Mouse (Mus musculus) midbrain, embryonic 13.5 days (tissue): ENCODE measurements around the gene Hspe1. TPM values are rescaled to one million over a fixed set of nuclear protein-coding genes. Genes with fewer than 3 reads are reported as not detected.
A peak's percentile ranks its signal among the peaks of the same experiment; 100 is the strongest.
"Not testable (repeated sequence)": the region's sequence is repeated elsewhere in the genome, so short reads cannot be mapped to it uniquely, and the experiment has no call there.

Source experiments
- ATAC-seq: fragments of 200-750 bp; cut with Nextera tagmentation; 2 replicates; pipeline ENCODE4 v1.8.0; 2017; ENCODE audit warnings: mild to moderate bottlenecking, moderate TSS enrichment, moderate library complexity
- H3K27ac ChIP-seq: fragments of 300-500 bp; sonication (generic); 2 replicates; pipeline ENCODE4 v1.5.1; 2015; ENCODE audit warnings: inconsistent platforms, mild to moderate bottlenecking, moderate library complexity
- H3K27me3 ChIP-seq: fragments of 300-500 bp; sonication (generic); 2 replicates; pipeline ENCODE4 v1.6.1; 2015; ENCODE audit warnings: mild to moderate bottlenecking, inconsistent platforms
- H3K36me3 ChIP-seq: fragments of 300-500 bp; sonication (generic); 2 replicates; pipeline ENCODE4 v1.6.1; 2015; ENCODE audit warnings: mild to moderate bottlenecking, inconsistent platforms
- H3K4me1 ChIP-seq: fragments of 300-500 bp; sonication (generic); replicated peaks from 2 replicates; pipeline ENCODE4 v1.6.1; 2015; ENCODE audit warnings: inconsistent platforms
- H3K4me2 ChIP-seq: fragments of 300-500 bp; sonication (generic); replicated peaks from 2 replicates; pipeline ENCODE4 v1.6.1; 2015; ENCODE audit warnings: moderate library complexity, mild to moderate bottlenecking, inconsistent platforms
- H3K4me3 ChIP-seq: fragments of 300-500 bp; sonication (generic); replicated peaks from 2 replicates; pipeline ENCODE4 v1.5.1; 2015; ENCODE audit warnings: mild to moderate bottlenecking, inconsistent platforms
- H3K9ac ChIP-seq: fragments of 300-500 bp; sonication (generic); replicated peaks from 2 replicates; pipeline ENCODE4 v1.6.1; 2015; ENCODE audit warnings: mild to moderate bottlenecking, inconsistent platforms
- H3K9me3 ChIP-seq: fragments of 300-500 bp; sonication (generic); 2 replicates; pipeline ENCODE4 v1.6.1; 2016; ENCODE audit warnings: mild to moderate bottlenecking, inconsistent platforms
- WGBS: fragments of 180-500 bp; shearing (Covaris S2); methylation state at CpG from one replicate; pipeline ENCODE4 v1.1.7; 2015; 5-methylcytosine and 5-hydroxymethylcytosine counted together
- polyA plus RNA-seq: library from polyadenylated mRNA; unstranded; fragments of >200 nt; fragmentation: Nextera tagmentation; extraction: Ambion mirVana; gene quantifications from 2 replicates; pipeline ENCODE4 v1.2.1, GENCODE M21; 2015

The Hspe1 gene
- polyA plus RNA-seq, 1 experiment from 2014 or later, result 301 TPM

DNA sequence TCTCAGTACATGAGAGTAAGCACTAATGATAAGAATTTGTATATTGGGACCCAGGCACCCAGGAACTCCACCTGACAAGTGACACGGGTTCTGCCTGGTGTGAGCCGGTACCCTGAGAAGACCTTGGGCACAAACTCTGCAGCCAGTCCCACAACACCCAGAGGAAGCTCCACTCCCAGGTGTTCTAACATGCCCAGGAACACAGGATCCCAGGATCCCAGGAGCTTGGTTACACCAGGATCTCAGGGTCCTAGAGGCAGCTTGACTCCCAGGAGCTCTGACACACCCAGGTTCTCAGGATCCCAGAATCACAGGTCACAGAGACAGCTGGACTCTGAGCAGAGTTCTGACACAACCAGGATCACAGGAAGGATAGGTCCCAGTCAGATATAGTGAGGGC, 36.2 kb downstream of the Hspe1 start:
- H3K4me2 ChIP-seq, result not testable (repeated sequence)
- WGBS, result 96% methylated on average over 2 of the region's 2 CpGs

DNA sequence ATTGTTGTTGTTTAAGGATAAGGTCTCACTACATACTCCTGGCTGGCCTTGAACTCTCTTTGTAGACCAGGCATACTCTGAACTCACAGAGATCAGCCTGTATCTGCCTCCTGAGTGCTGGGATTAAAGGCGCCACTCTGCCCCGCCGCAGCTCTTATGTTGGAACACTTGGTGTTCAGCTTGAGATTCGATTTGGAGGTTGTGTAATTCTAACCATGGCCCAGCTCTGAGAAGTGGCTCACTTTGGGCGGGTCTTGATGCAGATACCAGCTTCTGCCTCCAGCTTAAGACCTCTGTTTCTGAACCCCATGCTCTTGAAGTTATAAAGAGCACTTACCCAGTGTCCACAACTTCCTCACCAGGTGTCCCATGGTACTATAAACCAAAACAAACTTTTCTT, 41.8 kb downstream of the Hspe1 start:
- Histone ChIP-seq H3K27ac (no peak overlapping the region; the same call in 1 of the 2 replicates), H3K9me3 (no peaks in the 10 kb centered on the region), H3K9ac (no peak overlapping the region), H3K4me3 (no peak overlapping the region), H3K27me3 (no peaks in the 10 kb centered on the region), H3K4me1 (peaks cover 33% of the 10 kb centered on the region), H3K36me3 (no peaks in the 10 kb centered on the region), H3K4me2 (no peak overlapping the region)
- WGBS, result 95% methylated on average over 5 of the region's 5 CpGs
- ATAC-seq, result no peak

More for the DNA sequence above, 36.2 kb downstream of the Hspe1 start:
- not testable (repeated sequence) for ATAC-seq, H3K4me3 ChIP-seq, H3K36me3 ChIP-seq, H3K9ac ChIP-seq, H3K9me3 ChIP-seq, H3K27ac ChIP-seq, H3K27me3 ChIP-seq, H3K4me1 ChIP-seq

DNA sequence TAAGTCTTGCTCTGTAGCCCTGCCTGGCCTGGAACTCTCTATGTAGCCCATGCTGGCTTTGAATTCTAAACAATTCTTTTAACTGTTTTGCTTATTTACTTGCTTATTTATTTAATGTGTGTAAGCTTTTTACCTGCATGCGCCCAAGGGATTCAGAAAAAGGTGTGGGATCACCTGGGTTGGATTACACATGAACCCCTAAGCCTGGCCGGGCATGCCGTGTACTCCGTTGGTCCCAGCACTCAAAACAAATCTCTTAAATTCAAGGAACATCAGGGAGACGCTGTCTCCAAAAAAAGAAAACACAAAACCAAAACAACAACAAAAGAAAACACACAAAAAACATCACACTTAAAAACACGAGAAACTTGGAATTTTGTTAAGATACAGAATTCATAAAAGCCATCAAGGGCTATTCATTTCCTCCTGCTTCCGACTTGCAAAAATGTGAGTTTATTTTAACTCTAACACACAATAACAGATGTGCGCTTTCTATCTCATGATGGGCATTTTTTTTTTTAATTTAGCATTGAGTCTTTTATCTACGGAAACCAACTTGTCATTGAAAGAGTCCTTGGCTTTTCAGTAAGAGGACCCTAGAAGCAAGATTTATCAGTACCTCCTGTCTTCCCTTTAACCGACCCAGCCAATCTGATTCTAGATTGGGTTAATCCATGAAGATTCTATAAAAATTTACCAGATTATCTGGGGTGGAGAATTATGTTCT, 42.4 kb downstream of the Hspe1 start:
- WGBS, result 74% methylated on average over 10 of the region's 10 CpGs
- ATAC-seq, result no peak
- Histone ChIP-seq H3K4me3 (peak overlapping the region; percentile 98), H3K9ac (peak overlapping the region; percentile 99), H3K36me3 (no peaks in the 10 kb centered on the region), H3K27me3 (no peaks in the 10 kb centered on the region), H3K4me2 (peak overlapping the region; percentile 63), H3K4me1 (peaks cover 33% of the 10 kb centered on the region), H3K9me3 (no peaks in the 10 kb centered on the region), H3K27ac (peak overlapping the region; percentile 98)

DNA sequence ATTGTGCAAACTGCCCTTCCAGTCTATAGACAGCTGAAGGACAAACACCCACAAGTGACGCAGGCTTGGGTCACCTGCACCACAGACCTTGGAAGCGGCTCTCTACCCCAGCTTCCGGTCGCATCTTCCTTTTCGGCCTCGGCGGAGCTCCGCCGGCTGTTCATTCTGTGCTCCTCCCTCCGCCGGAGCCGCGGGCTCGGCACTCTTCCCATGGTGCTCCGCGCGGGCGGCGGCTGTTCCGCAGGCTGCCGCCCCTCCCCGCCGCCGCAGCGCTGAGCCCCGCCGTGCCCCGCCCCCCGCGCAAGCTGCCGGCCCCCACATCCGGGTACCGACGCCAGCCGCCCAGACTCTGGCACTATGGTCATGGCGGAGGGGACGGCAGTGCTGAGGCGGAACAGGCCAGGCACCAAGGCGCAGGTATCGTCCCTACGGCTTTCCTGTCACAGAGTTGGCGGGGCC, 43.0 kb downstream of the Hspe1 start, which contains the start of gene Mob4:
Gene Mob4 (plus strand): TSS at position 289 of the 459 bp plus-strand sequence.
- Histone ChIP-seq H3K36me3 (0 out of 2 replicates have a peak, but pooled peaks cover 5% of the 10 kb centered on the region), H3K27me3 (no peaks in the 10 kb centered on the region), H3K9me3 (no peaks in the 10 kb centered on the region), H3K4me1 (peaks cover 37% of the 10 kb centered on the region), H3K27ac (peak within 1 kb of the TSS; percentile 98), H3K9ac (peak within 1 kb of the TSS; percentile 99), H3K4me2 (peak within 1 kb of the TSS; percentile 63), H3K4me3 (peak within 1 kb of the TSS; percentile 98)
- peak; percentile 98 for ATAC-seq
- WGBS, result under 1% methylated on average over 42 of the region's 42 CpGs

DNA sequence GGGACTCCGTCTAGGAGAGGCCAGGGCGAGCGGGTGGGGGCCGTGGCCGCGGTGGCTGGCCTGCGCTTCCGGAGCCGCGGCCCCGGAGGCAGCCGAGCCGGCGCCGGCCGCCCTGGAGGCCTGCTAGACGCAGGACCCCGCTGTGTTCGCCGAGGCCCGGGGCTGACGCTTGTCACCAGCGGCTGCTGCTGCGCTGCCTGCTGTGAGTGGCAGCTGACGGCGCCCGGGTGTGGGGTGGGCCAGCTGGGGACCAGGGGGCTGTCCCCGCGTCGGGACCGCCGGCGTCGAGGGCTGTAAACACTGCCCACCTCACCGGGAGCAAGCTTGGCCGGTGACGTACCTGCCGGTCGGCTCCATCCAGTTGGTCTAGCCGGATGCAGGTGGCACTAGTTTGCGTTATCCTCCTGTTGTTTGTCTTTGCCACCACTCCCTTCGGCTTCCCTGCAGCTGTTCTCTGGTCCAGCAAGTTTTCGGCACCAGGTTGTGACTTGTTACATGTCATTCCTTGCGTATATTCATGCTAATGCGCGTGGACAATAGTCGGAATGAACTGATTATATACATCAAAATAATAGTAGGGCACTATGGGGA, 43.6 kb downstream of the Hspe1 start:
- Histone ChIP-seq H3K27ac (peak overlapping the region; percentile 98), H3K4me2 (peak overlapping the region; percentile 63), H3K27me3 (no peaks in the 10 kb centered on the region), H3K9ac (peak overlapping the region; percentile 99), H3K9me3 (no peaks in the 10 kb centered on the region), H3K36me3 (0 out of 2 replicates have a peak, but pooled peaks cover 5% of the 10 kb centered on the region), H3K4me3 (peak overlapping the region; percentile 98), H3K4me1 (peaks cover 37% of the 10 kb centered on the region)
- WGBS, result under 1% methylated on average over 47 of the region's 47 CpGs
- no peak for ATAC-seq

DNA sequence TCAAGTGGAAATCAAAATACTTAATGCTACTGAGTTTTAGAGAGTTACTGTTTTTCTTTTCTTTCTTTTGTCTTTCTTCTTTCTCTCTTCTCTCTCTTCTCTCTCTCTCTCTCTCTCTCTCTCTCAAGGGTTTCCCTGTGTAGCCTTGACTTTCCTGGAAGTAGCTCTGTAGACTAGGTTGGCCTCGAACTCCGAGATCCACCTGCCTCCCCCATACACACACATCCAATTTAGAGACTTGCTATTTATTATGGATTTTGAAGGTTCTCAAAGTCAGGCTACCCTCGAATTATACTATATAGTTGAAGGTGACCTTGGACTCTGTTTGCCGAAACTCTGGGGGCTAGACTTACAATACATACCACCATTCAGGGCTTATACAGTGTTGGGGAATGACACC, 44.4 kb downstream of the Hspe1 start:
- Histone ChIP-seq H3K9ac (peak overlapping the region; percentile 99), H3K27me3 (no peaks in the 10 kb centered on the region), H3K27ac (no peak overlapping the region), H3K9me3 (no peaks in the 10 kb centered on the region), H3K4me2 (peak overlapping the region; percentile 63), H3K4me1 (peaks cover 37% of the 10 kb centered on the region), H3K4me3 (peak overlapping the region; percentile 98), H3K36me3 (0 out of 2 replicates have a peak, but pooled peaks cover 5% of the 10 kb centered on the region)
- ATAC-seq, result no peak
- 72% methylated on average over 4 of the region's 4 CpGs for WGBS

DNA sequence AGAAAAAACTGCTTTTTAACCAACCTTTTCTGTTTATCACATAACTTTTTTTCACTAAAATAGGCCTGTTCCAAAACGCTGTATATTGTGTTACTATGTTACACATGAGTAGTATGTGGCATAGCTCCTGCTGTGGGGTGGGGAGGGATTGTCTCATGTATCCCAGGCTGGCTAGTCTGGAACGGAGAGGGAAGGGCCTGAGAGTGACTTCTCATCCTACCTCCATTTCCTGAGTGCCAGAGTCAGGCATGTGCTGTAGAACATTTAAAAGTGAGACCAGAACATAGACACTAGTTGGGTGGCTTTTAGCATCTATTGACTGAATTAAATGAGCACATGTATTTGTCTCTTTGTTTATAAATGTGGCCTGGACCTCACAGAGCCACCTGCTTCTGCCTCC, 45.2 kb downstream of the Hspe1 start:
- Histone ChIP-seq H3K36me3 (peaks cover 8% of the 10 kb centered on the region; the same call in 1 of the 2 replicates), H3K9ac (no peak overlapping the region), H3K4me3 (no peak overlapping the region), H3K9me3 (no peaks in the 10 kb centered on the region), H3K27ac (no peak overlapping the region), H3K4me1 (peaks cover 37% of the 10 kb centered on the region), H3K4me2 (0 out of 2 replicates have a peak overlapping the region, but pooled peaks have one; percentile 9), H3K27me3 (no peaks in the 10 kb centered on the region)
- 87% methylated on average over 2 of the region's 2 CpGs for WGBS
- ATAC-seq, result no peak

DNA sequence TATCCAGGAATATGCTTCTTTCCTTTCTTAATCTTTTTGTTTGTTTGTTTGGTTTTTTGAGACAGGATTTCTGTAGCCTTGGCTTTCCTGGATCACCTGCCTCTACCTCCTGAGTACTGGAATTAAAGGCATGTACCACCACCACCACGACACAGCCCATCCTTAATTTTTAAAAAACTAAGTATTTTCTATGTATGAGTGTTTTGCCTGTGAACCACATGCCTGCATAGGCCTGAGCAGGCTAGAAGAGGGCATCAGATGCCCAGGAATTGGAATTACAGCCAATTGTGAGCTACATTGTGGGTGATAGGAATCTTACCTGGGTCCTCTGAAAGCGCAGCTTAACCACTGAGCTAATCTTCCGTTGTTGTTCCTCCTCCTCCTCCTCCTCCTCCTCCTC, 46.4 kb downstream of the Hspe1 start:
- Histone ChIP-seq H3K4me3 (no peak overlapping the region), H3K27ac (no peak overlapping the region), H3K27me3 (no peaks in the 10 kb centered on the region), H3K4me1 (peaks cover 37% of the 10 kb centered on the region), H3K36me3 (peaks cover 8% of the 10 kb centered on the region; the same call in 1 of the 2 replicates), H3K4me2 (no peak overlapping the region), H3K9me3 (no peaks in the 10 kb centered on the region), H3K9ac (no peak overlapping the region)
- no peak for ATAC-seq
- 100% methylated on average over 3 of the region's 3 CpGs for WGBS

DNA sequence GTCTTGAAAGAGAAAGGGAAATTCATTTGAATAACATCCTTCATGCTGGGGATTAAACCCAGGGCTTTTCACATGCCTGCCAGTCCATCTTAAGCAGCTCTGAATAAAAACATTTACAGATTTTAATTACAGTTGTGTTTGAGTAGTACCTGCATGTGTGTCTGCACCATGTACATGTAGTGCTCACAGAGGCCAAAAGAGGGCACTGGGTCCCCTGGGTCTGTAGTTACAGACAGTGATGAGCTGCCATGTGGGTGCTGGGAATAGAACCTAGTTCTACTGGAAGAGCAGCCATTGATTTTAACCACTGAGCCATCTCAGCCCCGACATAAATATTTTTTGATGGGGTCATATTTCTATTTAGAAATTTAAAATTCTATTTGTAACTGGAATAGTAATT, 47.9 kb downstream of the Hspe1 start:
- peaks cover 20% of the 10 kb centered on the region for H3K36me3 ChIP-seq
- H3K4me1 ChIP-seq, result peaks cover 28% of the 10 kb centered on the region
- no peak overlapping the region for H3K4me3 ChIP-seq
- no peak overlapping the region for H3K4me2 ChIP-seq
- no peaks in the 10 kb centered on the region for H3K9me3 ChIP-seq
- no peak overlapping the region for H3K27ac ChIP-seq
- 100% methylated on average over 1 of the region's 1 CpGs for WGBS
- no peak overlapping the region for H3K9ac ChIP-seq
- H3K27me3 ChIP-seq, result no peaks in the 10 kb centered on the region
- ATAC-seq, result no peak

Other genes with a start within 250 kb of the Hspe1 start
- 19.7 and 22.2 TPM in 2 replicates for gene Ankrd44, start 161.7 kb upstream of the Hspe1 start, polyA plus RNA-seq
- gene Sf3b1, start 60.7 kb upstream of the Hspe1 start, polyA plus RNA-seq, result 342 and 394 TPM in 2 replicates
- 33.1 and 35.2 TPM in 2 replicates for gene Coq10b, start 35.4 kb upstream of the Hspe1 start, polyA plus RNA-seq
- 295 and 300 TPM in 2 replicates for gene Hspd1, start 111 bp downstream of the Hspe1 start, polyA plus RNA-seq
- 189 and 208 TPM in 2 replicates for gene Mob4, start 43.1 kb downstream of the Hspe1 start, polyA plus RNA-seq
- gene Rftn2, start 138.7 kb downstream of the Hspe1 start, polyA plus RNA-seq, result 7.6 and 8.5 TPM in 2 replicates
- 3.2 and 3.6 TPM in 2 replicates for gene Mars2, start 149.0 kb downstream of the Hspe1 start, polyA plus RNA-seq